Mouse (Mus musculus): ENCODE measurements around the gene Slc9a8. TPM values are rescaled to one million over a fixed set of nuclear protein-coding genes. Genes with fewer than 3 reads are reported as not detected.

Gene Slc9a8
- total and polyA plus RNA-seq, 2 experiments = 14.9 to 34.2 TPM

DNA sequence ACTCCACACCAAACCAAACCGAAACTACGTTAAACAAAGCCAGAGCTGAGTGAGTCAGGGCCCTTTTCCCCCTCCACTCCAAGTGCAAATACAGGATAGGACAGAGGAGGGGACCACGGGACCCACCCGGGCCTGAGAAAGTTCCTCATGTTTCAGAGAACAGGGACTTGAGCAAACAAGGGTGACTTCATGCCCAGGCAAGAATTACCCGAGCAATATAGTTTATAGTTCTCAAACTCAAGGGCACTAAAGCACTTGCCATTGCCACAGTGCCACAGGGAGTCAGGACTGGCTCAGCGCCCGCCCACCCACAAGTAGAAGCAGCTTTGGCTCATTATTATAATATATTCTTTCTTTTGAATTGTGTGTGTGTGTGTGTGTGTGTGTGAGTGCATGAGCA lies 18.4 kb upstream of the Slc9a8 start:
- WGBS = 77% methylated on average over 7 of the region's 7 CpGs

DNA sequence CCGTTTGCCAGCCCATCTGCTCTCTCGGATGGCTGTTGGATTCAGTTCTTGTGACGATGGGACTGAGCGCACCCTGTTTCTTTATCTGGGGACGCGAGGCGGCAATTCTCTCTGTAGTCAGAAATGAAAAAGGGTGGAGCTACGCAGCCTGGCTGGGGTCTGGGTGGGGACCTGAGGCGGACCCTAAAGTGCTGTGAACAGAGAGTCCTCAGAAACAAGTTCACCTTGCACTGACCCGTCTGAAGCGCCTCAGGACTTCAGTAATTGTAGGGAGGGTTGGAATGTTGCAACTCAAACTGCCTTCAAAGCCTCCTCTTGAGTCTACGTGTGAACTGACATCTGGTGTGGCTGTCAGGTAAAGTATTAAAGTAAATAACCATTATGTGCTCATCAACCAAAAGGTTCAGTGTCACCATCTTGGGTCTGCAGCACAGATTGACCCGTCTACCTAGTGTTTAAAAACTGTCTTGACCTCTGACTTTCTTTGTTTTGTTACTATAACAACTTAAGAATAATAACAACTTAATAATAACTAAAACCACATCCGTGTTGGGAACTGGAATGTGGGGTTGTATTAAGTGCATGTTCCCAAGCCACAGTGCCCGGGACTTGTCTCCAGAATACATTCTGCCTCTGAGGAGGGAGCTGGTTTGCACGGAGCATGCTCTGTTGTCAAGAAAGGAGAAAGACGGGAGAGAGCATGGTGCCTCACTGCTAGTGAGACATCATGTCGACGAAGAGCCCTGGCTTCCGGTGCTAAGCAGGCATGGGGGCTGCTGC lies 16.2 kb upstream of the Slc9a8 start:
- Histone ChIP-seq H3K27ac (replicated peaks; ENCODE audit: insufficient read depth, low read depth, low read length) (no peak overlapping the region), H3K79me2 (ENCODE audit: control insufficient read depth, insufficient read depth, low read length) (no peaks in the 10 kb centered on the region), H3K36me3 (ENCODE audit: control insufficient read depth, insufficient read depth, low read length) (no peaks in the 10 kb centered on the region), H3K9ac (ENCODE audit: low read depth, low read length) (no peak overlapping the region), H3K4me1 (ENCODE audit: control insufficient read depth, insufficient read depth, low read length) (no peaks in the 10 kb centered on the region), H3K27me3 (ENCODE audit: control insufficient read depth, insufficient read depth, low read length) (no peaks in the 10 kb centered on the region), H3K4me3 (ENCODE audit: insufficient read depth, low read depth, low read length) (no peak overlapping the region)
- TF ChIP-seq POLR2A (IDR thresholded peaks at IDR 0.05; ENCODE audit: extremely low read depth, insufficient read depth, low read length) = no peak
- no peak for TF ChIP-seq CTCF (IDR thresholded peaks at IDR 0.05; ENCODE audit: low read depth, low read length)
- WGBS = 83% methylated on average over 20 of the region's 20 CpGs
- no peak for DNase-seq (ENCODE audit: extremely low read depth, low read depth, low spot score)

More for the DNA sequence above, 18.4 kb upstream of the Slc9a8 start:
- Histone ChIP-seq H3K27me3 (ENCODE audit: control insufficient read depth, insufficient read depth, low read length) (no peaks in the 10 kb centered on the region), H3K79me2 (ENCODE audit: control insufficient read depth, insufficient read depth, low read length) (no peaks in the 10 kb centered on the region), H3K9ac (ENCODE audit: low read depth, low read length) (no peak overlapping the region), H3K4me3 (ENCODE audit: insufficient read depth, low read depth, low read length) (no peak overlapping the region), H3K36me3 (ENCODE audit: control insufficient read depth, insufficient read depth, low read length) (no peaks in the 10 kb centered on the region), H3K27ac (replicated peaks; ENCODE audit: insufficient read depth, low read depth, low read length) (no peak overlapping the region), H3K4me1 (ENCODE audit: control insufficient read depth, insufficient read depth, low read length) (no peaks in the 10 kb centered on the region)
- TF ChIP-seq CTCF (IDR thresholded peaks at IDR 0.05; ENCODE audit: low read depth, low read length) = no peak
- TF ChIP-seq POLR2A (IDR thresholded peaks at IDR 0.05; ENCODE audit: extremely low read depth, insufficient read depth, low read length) = no peak
- DNase-seq (ENCODE audit: extremely low read depth, low read depth, low spot score) = no peak

DNA sequence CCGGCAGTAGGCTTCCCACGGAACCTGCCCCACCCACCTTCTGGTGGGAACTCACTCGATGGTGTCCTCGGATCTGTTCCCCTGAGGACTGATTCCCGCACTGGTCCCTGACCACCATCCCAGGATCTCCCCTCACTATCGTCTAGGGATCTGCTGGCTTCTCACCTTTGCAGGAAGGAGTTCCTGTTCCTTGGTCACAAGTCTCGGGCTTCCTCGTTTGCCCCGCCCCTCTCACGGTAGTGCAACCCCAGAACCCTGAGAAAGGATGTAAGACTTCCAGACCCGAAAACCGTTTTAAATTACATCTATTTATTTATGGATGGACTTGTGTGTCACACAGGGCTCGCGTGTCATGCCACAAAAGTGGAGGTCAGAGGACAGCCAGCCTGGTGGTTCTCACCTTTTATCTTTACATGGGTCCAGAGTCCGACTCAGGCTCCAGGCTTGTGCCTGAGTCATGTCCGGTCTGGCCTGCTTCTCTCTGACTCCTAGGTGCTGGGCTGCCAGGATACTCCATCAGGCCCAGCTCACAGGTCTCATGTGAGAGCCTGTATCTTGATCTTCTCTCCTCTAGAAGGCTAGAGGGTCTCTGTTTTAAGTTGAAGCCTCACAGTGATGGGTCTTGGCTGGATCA lies 14.1 kb upstream of the Slc9a8 start:
- Histone ChIP-seq H3K27ac (replicated peaks; ENCODE audit: insufficient read depth, low read depth, low read length) (no peak overlapping the region), H3K9ac (ENCODE audit: low read depth, low read length) (no peak overlapping the region), H3K4me1 (ENCODE audit: control insufficient read depth, insufficient read depth, low read length) (no peaks in the 10 kb centered on the region), H3K36me3 (ENCODE audit: control insufficient read depth, insufficient read depth, low read length) (no peaks in the 10 kb centered on the region), H3K4me3 (ENCODE audit: insufficient read depth, low read depth, low read length) (no peak overlapping the region), H3K27me3 (ENCODE audit: control insufficient read depth, insufficient read depth, low read length) (no peaks in the 10 kb centered on the region), H3K79me2 (ENCODE audit: control insufficient read depth, insufficient read depth, low read length) (no peaks in the 10 kb centered on the region)
- WGBS = 93% methylated on average over 16 of the region's 16 CpGs
- no peak for DNase-seq (ENCODE audit: extremely low read depth, low read depth, low spot score)
- no peak for TF ChIP-seq CTCF (IDR thresholded peaks at IDR 0.05; ENCODE audit: low read depth, low read length)
- TF ChIP-seq POLR2A (IDR thresholded peaks at IDR 0.05; ENCODE audit: extremely low read depth, insufficient read depth, low read length) = no peak

DNA sequence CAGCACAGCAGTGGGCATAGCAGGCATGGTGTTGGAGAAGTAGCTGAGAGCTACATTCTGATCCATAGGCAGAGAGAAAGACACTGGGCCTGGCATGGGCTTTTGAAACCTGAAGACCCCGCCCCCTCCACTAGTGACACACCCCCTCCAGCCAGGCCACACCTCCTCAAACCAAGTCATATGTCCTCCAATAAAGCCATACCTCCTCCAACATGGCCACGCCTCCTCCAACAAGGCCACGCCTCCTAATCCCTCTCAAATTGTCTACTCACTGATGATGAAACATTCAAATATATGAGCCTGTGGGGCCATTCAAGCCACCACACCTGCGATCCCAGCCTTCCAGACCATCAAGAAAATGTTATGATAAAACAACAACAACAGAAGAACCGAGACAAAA lies 7.1 kb upstream of the Slc9a8 start:
- WGBS = 96% methylated on average over 5 of the region's 5 CpGs
- H3K27ac ChIP-seq (replicated peaks; ENCODE audit: insufficient read depth, low read depth, low read length) = no peak overlapping the region
- H3K79me2 ChIP-seq (ENCODE audit: control insufficient read depth, insufficient read depth, low read length) = no peaks in the 10 kb centered on the region
- no peak overlapping the region for H3K9ac ChIP-seq (ENCODE audit: low read depth, low read length)
- no peaks in the 10 kb centered on the region for H3K27me3 ChIP-seq (ENCODE audit: control insufficient read depth, insufficient read depth, low read length)
- no peak overlapping the region for H3K4me3 ChIP-seq (ENCODE audit: insufficient read depth, low read depth, low read length)
- no peak for TF ChIP-seq CTCF (IDR thresholded peaks at IDR 0.05; ENCODE audit: low read depth, low read length)
- TF ChIP-seq POLR2A (IDR thresholded peaks at IDR 0.05; ENCODE audit: extremely low read depth, insufficient read depth, low read length) = no peak
- H3K36me3 ChIP-seq (ENCODE audit: control insufficient read depth, insufficient read depth, low read length) = no peaks in the 10 kb centered on the region
- H3K4me1 ChIP-seq (ENCODE audit: control insufficient read depth, insufficient read depth, low read length) = peaks cover 15% of the 10 kb centered on the region
- no peak for DNase-seq (ENCODE audit: extremely low read depth, low read depth, low spot score)

DNA sequence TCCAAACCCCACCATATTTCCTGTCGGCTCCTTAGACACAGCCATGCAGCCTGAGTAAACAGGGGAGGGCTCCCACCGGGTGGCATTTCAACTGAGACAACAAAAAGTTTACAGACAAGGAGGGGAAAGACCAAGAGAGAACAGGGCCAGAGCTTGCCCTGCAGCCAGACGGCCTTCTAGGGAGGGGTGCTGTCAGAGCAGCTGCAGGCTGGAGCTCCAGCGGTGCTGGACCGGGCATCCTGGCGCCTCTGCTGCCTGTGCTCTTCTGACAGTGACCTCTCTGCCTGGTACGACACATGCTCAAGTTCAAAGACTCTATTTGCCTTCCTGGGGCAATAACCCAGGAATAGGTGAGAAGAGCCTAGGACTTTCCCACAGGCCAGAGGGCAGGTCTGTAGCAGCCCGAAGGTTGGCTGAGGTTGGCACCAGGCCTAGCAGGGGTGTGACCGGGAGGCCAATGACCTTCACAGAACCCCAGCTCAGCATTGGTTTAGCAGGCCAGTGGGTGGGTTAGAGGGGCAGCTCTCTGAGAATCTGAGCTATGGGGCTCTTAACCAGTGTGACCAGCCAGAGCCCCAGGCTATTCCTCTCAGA lies 5.4 kb upstream of the Slc9a8 start:
- H3K4me3 ChIP-seq (ENCODE audit: insufficient read depth, low read depth, low read length) = no peak overlapping the region
- 15% methylated on average over 9 of the region's 9 CpGs for WGBS
- H3K4me1 ChIP-seq (ENCODE audit: control insufficient read depth, insufficient read depth, low read length) = peaks cover 21% of the 10 kb centered on the region
- H3K27ac ChIP-seq (replicated peaks; ENCODE audit: insufficient read depth, low read depth, low read length) = peak overlapping the region; percentile 35
- no peaks in the 10 kb centered on the region for H3K79me2 ChIP-seq (ENCODE audit: control insufficient read depth, insufficient read depth, low read length)
- TF ChIP-seq CTCF (IDR thresholded peaks at IDR 0.05; ENCODE audit: low read depth, low read length) (no peak), POLR2A (IDR thresholded peaks at IDR 0.05; ENCODE audit: extremely low read depth, insufficient read depth, low read length) (no peak)
- no peaks in the 10 kb centered on the region for H3K27me3 ChIP-seq (ENCODE audit: control insufficient read depth, insufficient read depth, low read length)
- no peak overlapping the region for H3K9ac ChIP-seq (ENCODE audit: low read depth, low read length)
- H3K36me3 ChIP-seq (ENCODE audit: control insufficient read depth, insufficient read depth, low read length) = no peaks in the 10 kb centered on the region
- peak; percentile 99 for DNase-seq (ENCODE audit: extremely low read depth, low read depth, low spot score)

All from liver, adult 2 months (tissue).